Mouse (Mus musculus) heart, adult 2 months (tissue): ENCODE measurements around the gene Hacd4.

ENCODE experiments used
- CTCF ChIP-seq: fragments of 200-600 bp; IDR thresholded peaks from 2 replicates; pipeline ENCODE4 v1.8.1; 2022; ENCODE audit warnings: antibody characterized with exemption, mild to moderate bottlenecking, moderate library complexity
- EP300 ChIP-seq: fragments of 200-500 bp; IDR thresholded peaks from 2 replicates; pipeline ENCODE4 v1.6.1; 2011; ENCODE audit warnings: low read depth, low read length, control low read depth; ENCODE audit not compliant: insufficient read depth
- POLR2A ChIP-seq: fragments of 200-500 bp; IDR thresholded peaks from 2 replicates; pipeline ENCODE4 v1.6.1; 2011; ENCODE audit warnings: mild to moderate bottlenecking, low read depth, low read length, control low read depth; ENCODE audit not compliant: insufficient read depth

GRCm38 (mm10) chr4:88464574-88464973, 25.8 kb upstream of the Hacd4 start:
- TF ChIP-seq CTCF (no peak), POLR2A (no peak), EP300 (no peak)
